Mouse (Mus musculus) heart, postnatal 0 days (tissue): ENCODE measurements around the gene Shank3. TPM values are rescaled to one million over a fixed set of nuclear protein-coding genes. Genes with fewer than 3 reads are reported as not detected.
A peak's percentile ranks its signal among the peaks of the same experiment; 100 is the strongest.

Source experiments
- ATAC-seq: fragments of 200-750 bp; cut with Nextera tagmentation; 2 replicates; pipeline ENCODE4 v1.8.0; 2017; ENCODE audit warnings: low read depth, moderate number of reproducible peaks, moderate library complexity; ENCODE audit not compliant: insufficient read depth
- DNase-seq: peaks from one replicate; pipeline ENCODE4 v3.0.0-alpha.2; 2016; ENCODE audit warnings: low spot score
- H3K27ac ChIP-seq: fragments of 300-500 bp; sonication (generic); 2 replicates; pipeline ENCODE4 v1.5.1; 2014; ENCODE audit warnings: low read depth, mild to moderate bottlenecking
- H3K27me3 ChIP-seq: fragments of 300-500 bp; sonication (generic); 2 replicates; pipeline ENCODE4 v1.6.1; 2014; ENCODE audit warnings: low read length, mixed read lengths; ENCODE audit not compliant: control insufficient read depth, insufficient read depth
- H3K36me3 ChIP-seq: fragments of 300-500 bp; sonication (generic); replicated peaks from 2 replicates; pipeline ENCODE4 v1.6.1; 2014; ENCODE audit warnings: low read length, mixed read lengths; ENCODE audit not compliant: control insufficient read depth, insufficient read depth
- H3K4me1 ChIP-seq: fragments of 300-500 bp; sonication (generic); 2 replicates; pipeline ENCODE4 v1.6.1; 2014; ENCODE audit warnings: antibody characterized with exemption; ENCODE audit not compliant: control insufficient read depth, insufficient read depth
- H3K4me2 ChIP-seq: fragments of 300-500 bp; sonication (generic); 2 replicates; pipeline ENCODE4 v1.6.1; 2014; ENCODE audit warnings: low read depth, mild to moderate bottlenecking, low read length, moderate library complexity
- H3K4me3 ChIP-seq: fragments of 300-500 bp; sonication (generic); 2 replicates; pipeline ENCODE4 v1.5.1; 2014; ENCODE audit warnings: low read depth, low read length
- H3K9ac ChIP-seq: fragments of 300-500 bp; sonication (generic); replicated peaks from 2 replicates; pipeline ENCODE4 v1.6.1; 2014; ENCODE audit warnings: low read depth, low read length, mixed read lengths
- H3K9me3 ChIP-seq: fragments of 300-500 bp; sonication (generic); replicated peaks from 2 replicates; pipeline ENCODE4 v1.6.1; 2016; ENCODE audit warnings: low read length; ENCODE audit not compliant: control insufficient read depth
- CTCF ChIP-seq: IDR thresholded peaks from 2 replicates; pipeline ENCODE4 v1.5.1; 2016; ENCODE audit warnings: antibody characterized with exemption, control low read depth, low read depth
- EP300 ChIP-seq: IDR thresholded peaks from 2 replicates; pipeline ENCODE4 v1.6.1; 2016; ENCODE audit warnings: antibody characterized with exemption, low read depth
- WGBS: fragments of 180-500 bp; shearing (Covaris S2); extraction: QIAGEN DNeasy Blood & Tissue Kit; methylation state at CpG from one replicate; pipeline ENCODE4 v1.1.7; 2014; 5-methylcytosine and 5-hydroxymethylcytosine counted together
- polyA plus RNA-seq: library from polyadenylated mRNA; unstranded; fragments of >200 nt; fragmentation: Nextera tagmentation; extraction: Ambion mirVana; gene quantifications from 2 replicates; pipeline ENCODE4 v1.2.1, GENCODE M21; 2015
- total RNA-seq: library from RNA; depleted of rRNA; stranded (reverse); fragments of >200 nt; gene quantifications from 2 replicates; pipeline ENCODE4 v1.2.3, GENCODE M21; 2014; ENCODE audit warnings: low replicate concordance

The Shank3 gene
- total and polyA plus RNA-seq, 2 experiments from 2014 or later: 1.1 to 26.5 TPM

- Histone ChIP-seq H3K4me2 (no peak overlapping the region), H3K9ac (no peak overlapping the region), H3K27ac (no peak overlapping the region), H3K36me3 (no peaks in the 10 kb centered on the region), H3K9me3 (no peaks in the 10 kb centered on the region), H3K27me3 (no peaks in the 10 kb centered on the region), H3K4me3 (no peak overlapping the region), H3K4me1 (peaks cover 10% of the 10 kb centered on the region)
- TF ChIP-seq CTCF: no peak
- TF ChIP-seq EP300: no peak
- DNase-seq: no peak
- ATAC-seq: no peak
- WGBS: 92% methylated on average over 8 of the region's 8 CpGs
These were observed 25.5 kb upstream of the Shank3 start for GRCm38 (mm10) chr15:89473921-89474320.

- Histone ChIP-seq H3K9ac (no peak overlapping the region), H3K9me3 (no peaks in the 10 kb centered on the region), H3K27me3 (no peaks in the 10 kb centered on the region), H3K4me3 (no peak overlapping the region), H3K4me1 (peaks cover 10% of the 10 kb centered on the region), H3K27ac (no peak overlapping the region), H3K36me3 (no peaks in the 10 kb centered on the region), H3K4me2 (no peak overlapping the region)
- ATAC-seq (no peak), DNase-seq (no peak)
- TF ChIP-seq EP300: no peak
- TF ChIP-seq CTCF: no peak
- WGBS: 90% methylated on average over 19 of the region's 19 CpGs
These were observed 24.7 kb upstream of the Shank3 start for GRCm38 (mm10) chr15:89474596-89475292.

DNA sequence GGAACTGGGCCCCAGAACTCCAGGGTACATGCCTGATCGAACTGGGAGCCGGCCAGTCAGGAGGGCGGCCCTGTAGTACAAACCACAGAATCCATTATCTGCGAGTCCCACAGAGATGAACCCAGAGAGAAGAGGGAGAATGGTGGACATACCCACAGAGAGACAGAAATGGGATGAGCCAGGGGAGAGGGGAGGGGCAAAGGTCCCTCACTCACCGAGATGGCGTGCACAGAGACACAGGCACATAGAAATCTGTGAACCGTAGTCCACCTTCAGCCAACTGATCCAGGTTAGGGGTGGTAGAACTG lies 24.2 kb upstream of the Shank3 start:
- no peaks in the 10 kb centered on the region for H3K27me3 ChIP-seq
- no peak overlapping the region for H3K27ac ChIP-seq
- peak overlapping the region; percentile 54 for H3K4me3 ChIP-seq
- H3K9ac ChIP-seq: no peak overlapping the region
- ATAC-seq: no peak
- peak overlapping the region; percentile 88 for H3K4me2 ChIP-seq
- no peak for TF ChIP-seq CTCF
- no peak for TF ChIP-seq EP300
- DNase-seq: no peak
- no peaks in the 10 kb centered on the region for H3K9me3 ChIP-seq
- peaks cover 10% of the 10 kb centered on the region for H3K4me1 ChIP-seq
- no peaks in the 10 kb centered on the region for H3K36me3 ChIP-seq
- WGBS: 88% methylated on average over 7 of the region's 7 CpGs

- no peaks in the 10 kb centered on the region for H3K27me3 ChIP-seq
- TF ChIP-seq EP300: no peak
- peak; percentile 6; the same call in 1 of the 2 replicates for TF ChIP-seq CTCF
- ATAC-seq: peak; percentile 92
- H3K9me3 ChIP-seq: no peaks in the 10 kb centered on the region
- H3K4me1 ChIP-seq: peaks cover 10% of the 10 kb centered on the region
- H3K27ac ChIP-seq: peak overlapping the region; percentile 80
- peak overlapping the region; percentile 54 for H3K4me3 ChIP-seq
- no peaks in the 10 kb centered on the region for H3K36me3 ChIP-seq
- peak overlapping the region; percentile 46 for H3K9ac ChIP-seq
- H3K4me2 ChIP-seq: peak overlapping the region; percentile 88
- DNase-seq: peak; percentile 90
- 8% methylated on average over 43 of the region's 44 CpGs for WGBS
These were observed 23.6 kb upstream of the Shank3 start for GRCm38 (mm10) chr15:89475611-89476474.

- Histone ChIP-seq H3K36me3 (no peaks in the 10 kb centered on the region), H3K4me3 (peak overlapping the region; percentile 54), H3K4me2 (peak overlapping the region; percentile 88), H3K27ac (peak overlapping the region; percentile 80), H3K9ac (peak overlapping the region; percentile 46), H3K27me3 (no peaks in the 10 kb centered on the region), H3K9me3 (no peaks in the 10 kb centered on the region), H3K4me1 (peaks cover 10% of the 10 kb centered on the region)
- DNase-seq (no peak), ATAC-seq (no peak; the same call in 1 of the 2 replicates)
- no peak for TF ChIP-seq EP300
- TF ChIP-seq CTCF: no peak
- WGBS: 8% methylated on average over 5 of the region's 5 CpGs
These were observed 23.0 kb upstream of the Shank3 start for GRCm38 (mm10) chr15:89476475-89476815.
